Mouse (Mus musculus) embryonic stem cell, embryonic (primary cell): ENCODE measurements around the gene Zbtb2.

Source experiments
- CTCF ChIA-PET, 4 experiments: fragments of 300-600 bp in 2 of 4; fragments of 350-600 bp in 2 of 4; sonication (Branson Sonifier 250); formaldehyde crosslinking; loops; one replicate each; lab custom pipeline; 2022; ENCODE audit warnings: inconsistent platforms in 2 of 4; lab: Charles Lee
- POLR2A ChIA-PET, 4 experiments: fragments of 300-600 bp in 2 of 4; fragments of 350-600 bp in 2 of 4; sonication (Branson Sonifier 250); formaldehyde crosslinking; loops; one replicate each; lab custom pipeline; 2022; ENCODE audit warnings: antibody characterized with exemption in 4 of 4, inconsistent platforms in 1 of 4; lab: Charles Lee

The Zbtb2 gene

DNA sequence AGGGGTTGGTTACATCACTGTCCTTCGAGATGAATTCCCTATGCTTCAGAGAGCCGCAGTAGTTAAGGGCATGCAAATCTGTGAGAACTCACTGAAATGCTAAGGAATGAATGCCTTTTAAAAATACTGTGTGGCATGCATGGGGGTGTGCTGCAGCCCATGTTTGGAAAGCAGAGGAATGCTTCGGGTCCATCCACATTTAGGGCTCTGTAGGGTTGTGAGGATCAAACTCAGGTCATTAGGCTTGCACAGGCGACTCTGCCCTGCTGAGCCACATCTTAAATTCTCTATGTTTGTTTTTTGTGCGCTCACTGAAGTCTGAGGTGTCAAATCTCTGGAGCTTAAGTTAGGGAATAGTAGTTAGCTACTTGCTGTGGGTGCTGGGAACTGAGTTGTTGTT, 3.2 kb upstream of the Zbtb2 start:
- POLR2A ChIA-PET: interaction anchor here in 2 of 4 experiments (0.6 to 10.7 kb wide), 17 partner anchors 8 to 205 kb away, joined by 3 to 147 read pairs (median 6); partner anchors contain the start of genes Armt1 (in 1 of the 2) and Rmnd1 (in 1 of the 2)
- CTCF ChIA-PET: interaction anchor here in 2 of 4 experiments (0.7 to 8.6 kb wide), 6 partner anchors 15 to 115 kb away, joined by 3 to 62 read pairs (median 3); no protein-coding TSS in a partner anchor

GRCm38 (mm10) chr10:4390550-4390949, 2.6 kb upstream of the Zbtb2 start:
- ChIA-PET CTCF (interaction anchor here in 2 of 4 experiments (1.6 to 8.6 kb wide), 3 partner anchors 15 to 17 kb away, joined by 3 to 62 read pairs (median 5); no protein-coding TSS in a partner anchor), POLR2A (interaction anchor here in 3 of 4 experiments (0.6 to 10.7 kb wide), 15 partner anchors 8 to 580 kb away, joined by 3 to 147 read pairs (median 6); partner anchors contain the start of genes Armt1 (in 1 of the 3) and Rmnd1 (in 1 of the 3))

- ChIA-PET CTCF (interaction anchor here in 1 of 4 experiments (1.6 to 8.6 kb wide), 2 partner anchors 16 kb away, joined by 3 to 62 read pairs; no protein-coding TSS in a partner anchor), POLR2A (interaction anchor here in 3 of 4 experiments (0.6 to 10.7 kb wide), 26 partner anchors 8 to 318 kb away, joined by 3 to 147 read pairs (median 6); partner anchors contain the start of genes Armt1 (in 2 of the 3) and Rmnd1 (in 2 of the 3))
Measured at GRCm38 (mm10) chr10:4389461-4390112, 1.7 kb upstream of the Zbtb2 start.

- ChIA-PET POLR2A (interaction anchor here in 3 of 4 experiments (0.6 to 10.7 kb wide), 34 partner anchors 8 to 416 kb away, joined by 3 to 147 read pairs (median 5); partner anchors contain the start of genes Armt1 (in 3 of the 3), Rmnd1 (in 3 of the 3), Akap12 (in 1 of the 3) and Mthfd1l (in 1 of the 3)), CTCF (interaction anchor here in 3 of 4 experiments (0.6 to 8.6 kb wide), 5 partner anchors 15 to 392 kb away, joined by 3 to 62 read pairs (median 3); no protein-coding TSS in a partner anchor)
Measured at GRCm38 (mm10) chr10:4389036-4389435, 1.1 kb upstream of the Zbtb2 start.

GRCm38 (mm10) chr10:4388384-4388745, 457 bp upstream of the Zbtb2 start:
- POLR2A ChIA-PET: interaction anchor here (0.5 to 10.7 kb wide), 36 partner anchors 9 to 416 kb away, joined by 3 to 147 read pairs (median 5); partner anchors contain the start of genes Armt1 (in 4 of the 4), Rmnd1 (in 3 of the 4), Akap12 (in 1 of the 4) and Mthfd1l (in 1 of the 4)
- CTCF ChIA-PET: interaction anchor here in 3 of 4 experiments (0.5 to 8.6 kb wide), 5 partner anchors 17 to 392 kb away, joined by 3 to 62 read pairs (median 3); no protein-coding TSS in a partner anchor

DNA sequence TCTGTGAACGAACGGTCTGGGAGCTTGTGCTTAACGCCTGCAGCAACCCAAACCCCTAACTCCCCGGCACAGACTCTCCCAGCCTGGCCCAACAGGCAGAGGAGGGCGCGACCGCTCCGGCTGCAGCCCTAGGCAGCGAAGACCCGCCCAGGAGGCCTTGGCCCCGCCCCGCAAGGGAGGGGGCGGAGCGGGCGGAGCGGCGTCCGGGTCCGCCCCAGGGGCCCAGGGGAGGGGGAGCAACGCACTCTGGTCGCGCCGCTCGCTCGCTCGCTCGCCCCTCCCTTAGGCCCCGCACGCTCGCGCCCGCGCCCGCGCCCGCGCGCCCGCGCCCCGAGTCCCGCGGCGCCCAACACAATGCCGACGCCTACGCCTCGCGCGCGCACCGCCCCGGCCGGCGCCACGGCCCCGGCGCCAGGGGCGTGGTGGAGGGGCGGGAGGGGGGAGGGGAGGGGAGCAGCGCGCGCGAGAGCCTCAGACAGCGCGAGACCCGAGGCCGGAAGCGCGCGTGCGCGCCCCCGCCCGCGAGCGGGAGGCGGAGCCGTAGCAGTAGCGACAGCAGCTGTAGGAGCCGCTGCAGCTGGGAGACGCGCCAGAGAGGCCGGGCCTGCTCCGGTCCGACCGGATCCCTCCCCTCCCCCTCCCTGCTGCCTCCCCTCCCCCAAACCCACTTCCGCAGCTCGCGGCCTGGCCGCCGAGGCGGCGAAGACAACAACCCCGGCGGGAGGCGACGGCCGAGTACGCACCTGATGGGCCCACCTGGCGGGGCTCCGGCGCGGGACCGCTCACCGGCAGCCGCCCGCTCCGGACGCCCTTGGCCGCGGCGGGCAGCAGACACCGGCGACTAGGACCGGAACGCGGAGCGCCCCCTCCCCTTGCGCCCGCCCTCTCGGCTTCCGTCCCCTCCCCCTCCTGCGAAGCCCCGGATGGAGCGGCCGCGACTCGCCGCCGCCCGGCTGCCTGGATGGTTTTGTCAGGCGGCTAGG, 1.0 kb downstream of the Zbtb2 start:
- ChIA-PET CTCF (interaction anchor here in 3 of 4 experiments (0.6 to 1.1 kb wide), 4 partner anchors 11 to 133 kb away, joined by 3 to 4 read pairs (median 3); no protein-coding TSS in a partner anchor), POLR2A (interaction anchor here (0.5 to 10.7 kb wide), 41 partner anchors 8 to 1437 kb away, joined by 3 to 147 read pairs (median 5); partner anchors contain the start of genes Armt1 (in 3 of the 4), Rmnd1 (in 3 of the 4), Mthfd1l (in 2 of the 4) and Akap12 (in 1 of the 4))

DNA sequence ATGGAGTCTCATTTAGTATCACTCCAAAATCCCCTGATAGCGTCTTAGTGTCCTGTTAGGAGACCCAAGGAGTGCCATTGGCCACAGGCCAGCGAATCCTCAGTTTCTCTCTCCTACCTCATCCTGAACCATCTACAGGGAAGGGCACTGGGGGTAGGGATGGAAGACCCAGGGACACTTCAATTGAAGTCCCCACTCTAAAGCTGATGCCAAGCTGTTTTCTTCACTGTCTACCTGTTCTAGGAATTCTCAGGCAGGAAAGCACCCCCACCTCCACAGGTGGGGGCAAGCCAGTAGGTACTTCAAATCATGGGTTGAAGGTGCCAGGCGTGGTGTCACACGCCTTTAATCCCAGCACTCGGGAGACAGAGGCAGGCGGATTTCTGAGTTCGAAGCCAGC, 3.7 kb downstream of the Zbtb2 start:
- POLR2A ChIA-PET: interaction anchor here in 2 of 4 experiments (1.1 to 9.7 kb wide), 5 partner anchors 9 to 141 kb away, joined by 4 to 147 read pairs (median 43); no protein-coding TSS in a partner anchor
- CTCF ChIA-PET: interaction anchor here in 1 of 4 experiments (1.0 kb wide), 1 partner anchor 12 kb away, joined by 4 read pairs; no protein-coding TSS in a partner anchor

DNA sequence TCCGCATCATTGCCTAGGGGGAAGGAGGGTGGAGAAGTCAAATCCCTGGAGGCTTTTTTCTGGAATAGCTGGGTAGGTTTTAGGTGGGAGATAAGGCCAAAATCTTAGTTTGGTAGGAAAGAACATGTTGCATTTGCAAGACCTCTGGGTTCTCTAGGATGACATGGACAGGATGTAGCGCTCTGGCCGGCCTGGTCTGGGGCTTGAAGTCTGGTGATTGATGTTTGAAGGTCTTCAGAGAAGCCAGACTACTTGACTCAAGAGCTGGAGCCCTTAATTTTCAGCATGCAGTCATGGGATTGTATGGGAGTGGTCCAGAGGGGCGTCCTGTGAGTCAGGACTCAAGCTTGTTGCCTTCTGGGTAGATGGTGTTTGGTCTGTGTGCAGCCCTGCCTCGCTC, 7.2 kb downstream of the Zbtb2 start:
- ChIA-PET POLR2A (interaction anchor here in 3 of 4 experiments (0.5 to 14.4 kb wide), 19 partner anchors 8 to 381 kb away, joined by 3 to 147 read pairs (median 5); partner anchors contain the start of genes Armt1 (in 1 of the 3), Rmnd1 (in 1 of the 3) and Zbtb2 (in 1 of the 3)), CTCF (interaction anchor here in 2 of 4 experiments (1.1 to 1.6 kb wide), 3 partner anchors 8 to 24 kb away, joined by 3 read pairs; no protein-coding TSS in a partner anchor)

- ChIA-PET CTCF (interaction anchor here in 1 of 4 experiments (0.6 kb wide), 1 partner anchor 237 kb away, joined by 3 read pairs; no protein-coding TSS in a partner anchor), POLR2A (interaction anchor here (0.5 to 14.4 kb wide), 12 partner anchors 12 to 506 kb away, joined by 3 to 147 read pairs (median 5); partner anchors contain the start of genes Armt1 (in 2 of the 4), Rmnd1 (in 2 of the 4), Akap12 (in 1 of the 4) and Zbtb2 (in 1 of the 4))
Measured at GRCm38 (mm10) chr10:4376931-4377330, 11.0 kb downstream of the Zbtb2 start.

GRCm38 (mm10) chr10:4376461-4376860, 11.4 kb downstream of the Zbtb2 start:
- CTCF ChIA-PET: interaction anchor here in 2 of 4 experiments (0.6 to 1.0 kb wide), 2 partner anchors 24 to 237 kb away, joined by 3 read pairs; no protein-coding TSS in a partner anchor
- POLR2A ChIA-PET: interaction anchor here (0.5 to 14.4 kb wide), 13 partner anchors 12 to 505 kb away, joined by 3 to 147 read pairs (median 4); partner anchors contain the start of genes Armt1 (in 2 of the 4), Rmnd1 (in 2 of the 4), Akap12 (in 1 of the 4) and Zbtb2 (in 1 of the 4)

- CTCF ChIA-PET: interaction anchor here in 3 of 4 experiments (0.6 to 1.3 kb wide), 10 partner anchors 12 to 226 kb away, joined by 3 to 6 read pairs (median 4); no protein-coding TSS in a partner anchor
- POLR2A ChIA-PET: interaction anchor here (0.5 to 14.4 kb wide), 39 partner anchors 10 to 269 kb away, joined by 3 to 147 read pairs (median 4); partner anchors contain the start of genes Zbtb2 (in 3 of the 4) and Akap12 (in 1 of the 4)
Measured at GRCm38 (mm10) chr10:4375267-4375666, 12.6 kb downstream of the Zbtb2 start.

- CTCF ChIA-PET: interaction anchor here in 3 of 4 experiments (0.6 to 1.3 kb wide), 7 partner anchors 12 to 225 kb away, joined by 3 to 6 read pairs (median 4); no protein-coding TSS in a partner anchor
- POLR2A ChIA-PET: interaction anchor here (0.6 to 14.4 kb wide), 31 partner anchors 7 to 267 kb away, joined by 3 to 147 read pairs (median 4); partner anchors contain the start of gene Zbtb2 (in 3 of the 4)
Measured at GRCm38 (mm10) chr10:4374734-4375133, 13.2 kb downstream of the Zbtb2 start.

GRCm38 (mm10) chr10:4374239-4374638, 13.7 kb downstream of the Zbtb2 start:
- POLR2A ChIA-PET: interaction anchor here in 2 of 4 experiments (0.9 to 14.4 kb wide), 12 partner anchors 7 to 266 kb away, joined by 3 to 147 read pairs (median 6); partner anchors contain the start of genes Akap12 (in 1 of the 2) and Zbtb2 (in 1 of the 2)

DNA sequence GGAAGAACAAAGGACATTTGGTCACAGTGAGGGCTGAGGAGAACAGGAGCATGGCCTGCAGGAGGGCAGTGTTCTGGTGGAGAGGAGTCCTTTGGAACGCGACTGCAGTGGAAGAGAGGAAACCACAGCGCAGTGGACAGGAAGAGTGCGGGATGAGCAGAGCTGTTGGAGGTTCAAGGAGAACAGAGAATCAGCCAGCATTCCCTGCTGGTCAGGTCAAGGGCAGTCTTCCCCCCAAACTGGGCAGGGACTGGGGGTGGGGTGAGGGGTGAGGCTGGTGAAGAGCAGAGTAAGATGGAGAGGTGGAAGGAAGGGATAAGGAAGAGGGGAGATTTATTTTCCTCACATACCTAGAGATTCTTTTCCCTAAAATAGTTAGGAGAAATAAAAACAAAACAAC, 14.3 kb downstream of the Zbtb2 start:
- CTCF ChIA-PET: interaction anchor here in 2 of 4 experiments (0.6 to 1.3 kb wide), 4 partner anchors 16 to 89 kb away, joined by 3 to 6 read pairs (median 4); no protein-coding TSS in a partner anchor
- POLR2A ChIA-PET: interaction anchor here in 2 of 4 experiments (1.0 to 14.4 kb wide), 15 partner anchors 8 to 130 kb away, joined by 3 to 147 read pairs (median 6); partner anchors contain the start of genes Akap12 (in 1 of the 2) and Zbtb2 (in 1 of the 2)

More at GRCm38 (mm10) chr10:4374239-4374638, 13.7 kb downstream of the Zbtb2 start:
- CTCF ChIA-PET: interaction anchor here in 1 of 4 experiments (1.3 kb wide), 2 partner anchors 16 to 27 kb away, joined by 3 to 5 read pairs; no protein-coding TSS in a partner anchor

DNA sequence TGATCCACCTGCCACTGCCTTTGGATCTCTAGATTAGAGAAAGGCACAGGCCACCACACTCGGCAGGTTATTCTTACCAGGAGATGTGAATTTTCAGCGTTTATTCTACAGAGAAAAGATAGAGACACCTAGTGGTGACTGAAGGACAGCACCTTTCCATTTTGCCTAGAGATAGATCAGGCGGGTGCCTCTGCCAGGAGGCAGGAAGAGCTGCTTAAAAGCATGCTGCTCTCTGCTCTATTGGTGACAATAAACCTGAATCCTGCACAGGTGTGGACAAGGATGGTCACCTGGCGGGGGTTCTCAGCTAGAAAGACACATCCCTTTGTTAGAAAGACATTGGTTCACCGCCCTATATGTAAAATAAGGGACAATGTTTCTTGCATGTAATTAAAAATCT, 15.9 kb downstream of the Zbtb2 start:
- CTCF ChIA-PET: interaction anchor here (0.6 to 1.5 kb wide), 22 partner anchors 8 to 397 kb away, joined by 3 to 7 read pairs (median 3); no protein-coding TSS in a partner anchor
- POLR2A ChIA-PET: interaction anchor here in 3 of 4 experiments (0.6 to 14.4 kb wide), 17 partner anchors 8 to 399 kb away, joined by 3 to 147 read pairs (median 4); partner anchors contain the start of genes Armt1 (in 1 of the 3), Mthfd1l (in 1 of the 3), Rmnd1 (in 1 of the 3) and Zbtb2 (in 1 of the 3)
